Mouse (Mus musculus) T-cell, adult 2 months (primary cell): ENCODE results near the gene Dnttip1.

ENCODE experiments used
- DNase-seq: peaks from one replicate; pipeline ENCODE4 v3.0.0; 2022; ENCODE audit warnings: low spot score

Dnttip1 gene

DNA sequence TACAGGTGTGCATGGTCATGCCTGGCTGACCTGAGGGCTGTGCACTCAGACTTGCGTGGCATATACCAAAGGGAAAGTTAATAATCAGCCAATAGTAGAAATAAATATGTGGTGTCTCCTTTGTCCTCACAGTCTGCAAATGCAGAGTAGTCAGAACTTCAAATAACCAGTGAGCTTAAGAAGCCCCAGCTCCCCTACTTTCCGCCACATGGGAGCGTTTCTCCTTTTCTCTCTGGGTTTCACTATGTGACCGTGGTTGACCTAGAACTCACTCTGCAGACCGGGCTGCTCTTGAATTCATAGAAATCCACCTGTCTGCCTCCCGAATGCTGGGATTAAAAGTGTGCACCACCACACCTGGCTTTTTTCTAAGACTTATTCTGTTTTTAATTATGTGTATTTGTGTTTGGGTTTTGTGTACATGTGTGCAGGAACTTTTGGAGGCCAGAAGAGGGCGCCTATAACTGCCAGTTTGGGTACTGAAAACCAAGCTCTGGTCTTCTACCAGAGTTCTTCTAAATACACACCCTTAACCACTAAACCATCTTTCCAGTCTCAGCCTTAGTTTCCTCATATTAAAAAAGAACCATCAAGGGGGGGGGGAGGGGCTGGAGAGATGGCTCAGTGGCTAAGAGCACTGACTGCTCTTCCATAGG lies 38.3 kb downstream of the Dnttip1 start:
- DNase-seq = no peak

DNA sequence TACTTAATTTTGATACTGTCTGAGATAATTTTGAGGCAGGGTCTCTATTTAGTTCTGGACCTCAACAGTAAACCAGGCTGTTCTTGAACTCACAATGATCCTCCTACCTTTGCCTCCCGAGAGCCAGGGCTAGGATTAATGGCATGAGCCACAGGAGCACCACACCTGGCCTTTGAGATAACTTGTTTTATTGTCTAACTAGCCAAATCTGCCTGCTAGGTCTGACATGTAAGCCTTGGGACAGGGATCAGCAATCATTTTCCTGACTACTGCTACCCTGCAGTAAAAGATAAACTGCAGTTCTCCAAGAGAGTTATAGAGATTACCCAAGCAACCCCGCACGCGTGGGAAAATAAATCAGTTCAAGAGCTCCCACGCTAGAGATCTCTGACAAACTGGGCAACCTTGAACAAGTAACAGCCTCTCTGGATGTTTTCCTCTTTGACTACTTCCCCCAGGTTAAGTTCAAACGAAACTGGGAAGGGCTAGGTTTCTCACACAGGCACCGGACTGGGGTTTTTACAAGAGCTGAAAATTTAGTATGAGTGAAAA lies 39.2 kb downstream of the Dnttip1 start:
- DNase-seq = no peak

DNA sequence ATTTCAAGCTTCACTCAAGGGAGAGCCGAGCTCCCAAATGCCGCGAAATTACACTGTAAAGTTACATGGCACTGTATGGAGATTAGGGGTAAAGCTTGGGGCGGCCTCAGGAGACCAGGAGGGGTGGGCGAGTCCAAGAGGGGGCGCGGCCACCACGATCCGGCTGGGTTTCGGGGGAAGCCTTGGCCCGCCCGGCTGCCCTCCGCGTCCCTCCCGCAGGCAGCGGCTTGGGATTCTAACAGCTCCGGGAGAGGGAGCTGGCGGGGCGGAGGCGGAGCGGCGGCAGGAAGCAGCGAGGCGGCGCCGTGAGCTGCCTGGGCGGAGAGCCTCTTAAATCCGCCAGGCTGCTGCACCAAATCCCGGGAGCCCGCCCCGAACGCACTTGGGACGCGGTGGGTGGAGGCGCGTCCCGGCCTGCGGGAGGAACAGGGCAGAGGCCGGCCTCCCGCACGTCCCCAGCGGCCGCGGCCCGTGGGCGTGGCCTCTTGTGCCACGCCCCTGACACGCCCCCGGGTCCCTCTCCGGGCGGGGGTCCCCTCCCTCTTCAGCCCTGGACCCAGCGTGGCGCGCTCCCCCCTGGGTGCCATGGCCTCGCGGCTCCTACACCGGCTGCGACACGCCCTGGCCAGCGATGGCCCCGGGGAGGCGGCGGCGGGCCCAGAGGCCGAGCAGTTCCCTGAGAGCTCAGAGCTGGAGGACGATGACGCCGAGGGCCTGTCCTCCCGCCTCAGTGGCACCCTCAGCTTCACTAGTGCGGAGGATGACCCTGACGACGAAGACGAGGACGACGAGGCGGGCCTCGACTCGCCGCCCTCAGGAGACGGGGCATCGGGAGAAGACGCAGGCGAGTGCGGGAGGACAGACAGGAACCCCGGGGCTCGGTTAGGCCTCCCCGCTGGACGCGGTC lies 40.0 kb downstream of the Dnttip1 start, which contains the start of gene Snx21:
TSS of gene Snx21 (plus strand) at position 343 of the 907 bp plus-strand sequence.
- peak; percentile 37 for DNase-seq

DNA sequence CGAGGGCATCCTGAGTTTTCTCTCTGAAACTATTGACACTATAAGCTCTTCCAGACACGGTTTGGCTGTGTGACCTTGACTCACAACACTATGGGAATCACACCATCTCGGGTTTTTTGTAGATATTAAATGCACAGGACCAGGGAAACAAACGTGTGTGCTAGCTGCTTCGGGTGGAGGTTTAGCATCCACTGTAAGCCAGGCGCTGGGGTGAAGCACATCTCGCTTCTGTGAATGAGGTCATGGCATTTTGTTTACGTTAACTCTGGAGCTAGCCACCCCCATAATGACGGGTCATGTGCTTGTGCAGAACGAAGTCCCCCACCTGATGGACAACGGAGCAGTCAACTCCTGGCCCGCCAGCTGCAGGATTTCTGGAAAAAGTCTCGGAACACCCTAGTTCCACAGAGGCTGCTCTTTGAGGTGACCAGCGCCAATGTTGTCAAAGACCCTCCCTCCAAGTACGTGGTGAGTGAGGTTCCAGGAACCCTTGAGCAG lies 40.7 kb downstream of the Dnttip1 start:
- DNase-seq = no peak

DNA sequence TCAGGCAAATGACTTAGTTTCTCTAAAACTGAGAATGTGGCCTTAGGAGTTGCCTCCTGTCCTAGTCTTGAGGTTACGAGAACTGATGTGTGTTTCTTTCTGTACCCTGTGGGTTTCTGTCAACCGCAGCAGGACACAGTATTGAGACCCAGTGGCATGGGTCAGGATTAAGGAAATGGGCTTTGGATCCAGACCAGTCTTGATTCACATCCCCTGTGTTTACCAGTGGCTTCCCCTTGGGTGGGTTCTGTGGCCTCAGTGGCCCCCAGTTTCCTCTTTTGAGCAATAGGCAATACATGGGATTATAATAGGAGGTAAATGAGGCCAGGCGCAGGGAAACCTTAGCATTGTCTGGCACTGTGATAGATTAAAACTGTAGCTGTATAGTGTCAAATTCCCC lies 41.2 kb downstream of the Dnttip1 start:
- DNase-seq = no peak

DNA sequence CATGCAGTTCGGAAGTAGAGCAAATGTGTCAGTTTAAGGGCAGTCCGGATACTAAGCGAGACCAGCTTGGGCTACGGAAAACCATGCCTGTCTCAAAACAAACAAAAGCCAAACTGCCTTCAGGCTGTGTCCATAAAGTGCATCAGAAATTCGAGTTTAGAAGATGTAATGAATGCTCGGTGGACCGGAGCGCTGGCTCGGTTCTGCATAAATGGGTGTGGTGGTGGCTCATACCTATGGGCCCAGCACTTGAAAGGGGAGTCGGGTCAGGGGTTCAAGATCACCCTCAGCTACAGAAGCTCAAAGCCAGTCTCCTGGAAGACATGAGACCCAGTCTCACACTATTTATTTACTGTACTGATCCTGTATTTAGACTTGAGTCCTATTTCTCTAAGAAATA lies 42.0 kb downstream of the Dnttip1 start:
- no peak for DNase-seq

DNA sequence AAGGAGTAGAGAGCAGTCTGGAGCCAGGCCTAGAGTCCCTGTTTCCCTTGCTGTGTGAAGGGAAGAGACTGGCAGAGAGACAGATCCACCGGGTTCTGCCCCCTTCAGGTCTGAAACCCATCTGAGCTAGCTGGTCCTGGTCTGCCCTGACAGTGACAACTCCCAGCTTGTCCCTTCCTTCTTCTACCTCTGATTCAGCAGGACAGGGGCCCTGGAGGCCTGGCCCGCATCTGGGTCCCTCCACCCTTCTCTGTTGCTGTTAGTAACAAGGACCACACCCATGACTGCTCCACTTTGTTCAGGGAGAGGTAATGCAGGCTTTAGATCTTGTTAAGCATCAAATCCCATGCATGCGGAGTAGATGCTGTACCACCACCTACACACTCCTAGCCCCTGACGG lies 42.6 kb downstream of the Dnttip1 start:
- no peak for DNase-seq

DNA sequence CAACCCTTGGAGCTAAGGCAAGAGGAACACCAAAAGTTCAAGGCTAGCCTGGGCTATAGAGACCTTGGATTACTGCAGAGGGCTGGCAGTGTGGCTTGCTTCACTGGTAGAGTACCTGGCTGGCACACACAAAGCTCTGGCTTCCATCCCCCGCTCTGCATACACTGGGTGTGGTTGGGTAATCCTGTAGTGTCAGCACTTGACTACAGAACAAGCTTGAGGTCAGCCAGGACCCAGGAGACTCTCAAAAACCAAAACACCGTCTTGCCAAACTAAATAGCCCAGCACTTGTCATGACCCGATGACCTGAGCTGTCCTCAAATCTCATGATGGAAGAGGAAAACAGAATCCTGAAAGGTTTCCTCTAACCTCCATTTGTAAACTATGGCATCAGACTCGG lies 44.7 kb downstream of the Dnttip1 start:
- DNase-seq = no peak

DNA sequence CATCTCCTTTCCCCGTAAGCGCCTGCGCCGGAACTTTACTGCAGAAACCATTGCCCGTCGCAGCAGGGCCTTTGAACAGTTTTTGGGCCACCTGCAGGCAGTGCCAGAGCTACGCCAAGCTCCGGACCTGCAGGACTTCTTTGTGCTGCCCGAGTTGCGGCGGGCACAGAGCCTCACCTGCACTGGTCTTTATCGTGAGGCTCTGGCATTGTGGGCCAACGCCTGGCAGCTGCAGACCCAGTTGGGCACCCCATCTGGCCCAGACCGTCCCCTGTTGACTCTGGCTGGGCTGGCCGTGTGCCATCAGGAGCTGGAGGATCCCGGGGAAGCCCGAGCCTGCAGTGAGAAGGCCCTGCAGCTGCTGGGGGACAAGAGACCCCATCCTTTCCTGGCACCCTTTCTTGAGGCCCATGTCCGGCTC lies 46.1 kb downstream of the Dnttip1 start:
- no peak for DNase-seq

DNA sequence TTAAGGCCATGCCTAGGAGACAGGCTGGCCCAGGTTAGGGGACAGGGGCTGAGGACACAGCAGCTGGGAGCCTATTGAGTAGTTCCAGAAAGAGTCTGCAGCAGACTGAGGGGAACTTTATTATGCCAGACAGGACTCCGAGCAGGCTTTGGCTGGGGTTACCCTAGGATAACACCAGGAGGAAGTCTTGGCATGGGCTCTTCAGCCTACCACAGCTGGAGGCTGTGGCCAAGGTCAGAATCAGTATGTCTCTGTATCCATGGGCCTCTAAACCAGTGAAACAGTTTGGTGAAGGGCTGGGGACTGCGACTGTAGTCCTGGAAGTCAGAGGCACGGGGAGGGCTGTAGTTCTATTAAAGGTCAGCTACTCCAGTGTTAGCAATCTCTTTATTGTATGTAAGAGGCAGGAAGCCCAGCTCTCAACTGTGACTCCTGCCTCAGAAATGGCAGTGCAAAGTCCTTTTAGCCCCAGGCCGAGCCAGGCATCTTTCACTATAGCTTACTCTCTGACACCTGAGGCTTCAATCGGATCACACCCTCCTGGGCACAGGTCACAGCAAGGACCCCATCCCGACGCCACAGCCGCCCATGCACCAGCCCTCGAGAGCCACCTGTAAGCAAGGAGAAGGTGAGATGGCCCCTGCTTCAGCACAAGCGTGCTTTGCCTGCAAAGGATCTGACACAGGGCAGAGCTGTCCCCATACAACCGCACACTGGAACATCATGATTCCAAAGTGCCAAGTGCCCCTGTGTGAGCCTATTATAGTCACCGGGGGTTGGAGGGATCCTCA lies 46.8 kb downstream of the Dnttip1 start:
- no peak for DNase-seq

DNA sequence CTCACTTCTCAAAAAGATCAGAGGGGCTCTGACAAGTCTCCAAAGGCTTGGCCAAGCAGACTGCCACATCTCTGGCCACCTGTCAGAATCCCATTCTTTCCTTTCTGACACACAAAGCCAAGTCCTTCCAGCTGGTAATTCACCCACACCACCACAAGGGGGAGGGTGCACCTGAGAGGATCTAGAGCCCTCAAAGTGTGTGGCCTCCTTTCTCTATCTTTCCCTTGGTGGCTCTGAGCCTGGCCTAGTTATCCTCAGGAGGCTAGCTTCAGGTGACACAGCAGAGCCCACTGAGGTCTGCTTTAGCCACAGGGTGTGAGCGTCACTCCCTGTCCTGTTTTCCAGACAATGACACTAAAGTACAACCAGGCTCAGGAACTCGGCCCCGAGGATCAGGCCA lies 47.5 kb downstream of the Dnttip1 start:
- peak; percentile 56 for DNase-seq

DNA sequence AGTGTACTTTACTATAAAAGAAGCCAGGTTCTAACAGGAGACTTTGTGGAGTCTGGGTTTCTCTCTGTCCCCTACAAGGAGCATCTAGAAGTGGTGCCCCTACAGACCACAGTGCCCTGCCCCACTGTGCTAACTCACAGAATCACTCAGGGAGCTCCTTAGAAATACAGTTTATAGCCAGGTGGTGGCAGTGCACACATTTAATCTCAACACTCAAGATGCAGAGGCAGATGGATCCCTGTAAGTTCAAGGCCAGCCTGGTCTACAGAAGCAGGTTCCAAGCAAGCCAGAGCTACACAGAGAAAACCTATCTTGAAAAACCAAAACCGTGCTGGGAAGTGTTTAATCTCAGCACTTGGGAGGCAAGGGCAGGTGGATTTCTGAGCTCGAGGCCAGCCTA lies 48.0 kb downstream of the Dnttip1 start:
- peak; percentile 18 for DNase-seq

DNA sequence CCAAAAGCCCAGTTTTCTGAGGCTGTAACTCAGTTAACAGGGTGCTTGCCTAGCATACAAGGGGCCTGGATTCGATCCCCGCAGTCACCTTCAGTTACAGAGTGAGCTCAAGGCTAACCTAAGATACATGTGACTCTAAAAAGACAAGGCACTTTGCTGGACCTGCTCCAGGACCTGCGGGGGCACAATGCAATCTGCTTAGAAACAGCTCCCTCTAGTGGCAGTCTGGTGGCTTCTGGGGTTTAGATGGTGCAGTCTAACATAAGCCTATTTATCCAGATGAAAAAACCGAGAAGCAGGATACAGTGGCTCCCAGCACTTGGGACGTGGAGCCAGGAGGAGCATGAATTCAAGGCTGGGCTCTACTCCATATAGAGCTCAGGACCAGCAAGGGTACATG lies 48.5 kb downstream of the Dnttip1 start:
- peak; percentile 75 for DNase-seq

DNA sequence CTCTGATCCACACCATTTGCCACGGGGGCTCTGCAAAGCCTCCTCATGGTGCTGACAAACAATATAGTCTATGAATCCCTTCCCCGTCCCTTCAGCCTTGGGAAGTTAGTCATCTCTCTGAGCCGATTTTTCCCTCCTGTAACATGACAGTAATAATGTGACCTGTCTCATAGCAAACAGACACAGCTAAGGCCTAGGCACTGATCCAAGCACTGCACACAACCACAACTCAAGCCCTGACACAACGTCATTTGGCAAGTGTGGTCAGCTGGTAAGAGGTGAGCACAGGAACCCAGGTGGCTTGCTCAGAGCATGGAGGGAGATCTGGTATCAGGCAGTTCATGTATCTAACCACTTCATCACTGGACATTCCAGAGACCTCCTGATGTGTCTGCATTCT lies 50.1 kb downstream of the Dnttip1 start:
- no peak for DNase-seq

DNA sequence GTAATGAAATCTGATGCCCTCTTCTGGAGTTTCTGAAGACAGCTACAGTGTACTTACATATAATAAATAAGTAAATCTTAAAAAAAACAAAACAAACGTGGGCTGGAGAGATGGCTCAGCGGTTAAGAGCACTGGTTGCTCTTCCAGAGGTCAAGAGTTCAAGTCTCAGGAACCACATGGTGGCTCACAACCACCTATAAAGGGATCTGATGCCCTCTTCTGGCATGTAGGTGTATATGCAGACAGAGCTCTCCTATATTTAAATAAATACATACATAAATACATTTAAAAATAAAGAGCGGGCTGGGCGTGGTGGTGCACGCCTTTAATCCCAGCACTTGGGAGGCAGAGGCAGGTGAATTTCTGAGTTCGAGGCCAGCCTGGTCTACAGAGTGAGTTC lies 52.8 kb downstream of the Dnttip1 start:
- peak; percentile 25 for DNase-seq

DNA sequence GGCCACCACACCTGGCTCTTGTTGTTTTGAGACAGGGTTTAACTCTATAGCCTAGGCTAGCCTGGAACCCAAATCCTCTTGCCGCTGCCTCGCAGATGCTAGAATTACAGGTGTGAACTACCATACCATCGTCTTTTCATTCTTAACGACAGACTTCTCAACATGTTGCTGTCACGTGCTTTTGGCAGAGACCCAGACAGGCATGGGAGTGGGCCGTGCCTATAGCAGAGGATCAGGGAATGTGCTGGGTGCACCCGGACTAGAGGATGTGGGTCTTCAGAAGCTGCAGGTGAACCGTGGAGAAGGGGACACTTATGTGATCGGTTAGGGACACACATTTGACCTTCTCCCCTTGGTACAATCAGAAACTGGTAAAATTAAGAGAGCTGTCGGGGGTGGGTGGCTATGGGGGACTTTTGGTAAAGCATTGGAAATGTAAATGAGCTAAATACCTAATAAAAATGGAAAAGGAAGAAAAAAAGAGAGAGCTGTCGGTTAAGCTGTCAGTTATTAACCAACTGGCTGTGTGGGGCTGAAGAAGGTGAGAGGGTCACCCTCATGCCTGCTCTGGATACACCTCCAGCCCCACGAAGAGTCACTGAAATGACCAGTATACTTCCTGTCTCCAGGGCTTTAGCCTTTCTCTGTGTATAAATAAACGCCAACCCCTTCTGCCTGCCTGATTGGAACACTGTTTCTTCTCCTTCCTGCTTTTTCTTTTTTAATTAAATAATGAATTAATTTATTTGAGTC lies 54.6 kb downstream of the Dnttip1 start:
- DNase-seq = no peak

DNA sequence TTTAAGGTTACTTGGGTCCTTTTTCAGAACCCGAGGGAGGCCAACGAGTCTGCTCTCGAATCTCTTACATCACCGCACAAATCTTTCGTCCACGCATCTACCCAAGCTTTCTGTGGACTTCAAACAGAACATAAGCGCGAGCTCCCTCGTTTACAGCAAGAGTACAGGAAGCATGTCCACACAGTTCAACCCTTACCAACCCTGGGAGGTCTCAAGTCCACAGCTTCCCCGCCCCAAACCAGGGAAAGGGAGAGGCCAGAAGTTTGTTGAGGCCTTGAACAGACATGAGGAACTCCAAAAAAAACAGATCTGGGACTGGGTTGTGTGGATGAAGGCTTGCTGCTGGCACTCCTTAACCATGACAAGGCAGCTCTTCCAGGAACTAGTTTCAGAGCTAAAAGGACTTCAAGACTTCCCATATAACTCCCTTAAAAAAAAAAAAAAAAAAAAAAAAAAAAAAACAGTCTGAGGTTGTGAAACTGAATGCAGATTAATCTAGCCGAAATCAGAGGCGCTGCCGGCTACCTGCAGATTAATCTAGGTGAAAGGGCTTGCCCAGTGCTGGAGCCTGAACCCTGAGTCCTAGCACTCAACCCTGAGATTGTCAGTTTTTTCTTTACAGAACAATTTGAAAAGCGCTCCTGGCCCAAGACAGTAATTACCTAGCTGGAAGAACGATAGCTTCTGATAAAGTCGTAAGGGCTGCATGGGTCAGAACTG lies 57.6 kb downstream of the Dnttip1 start:
- DNase-seq = no peak

DNA sequence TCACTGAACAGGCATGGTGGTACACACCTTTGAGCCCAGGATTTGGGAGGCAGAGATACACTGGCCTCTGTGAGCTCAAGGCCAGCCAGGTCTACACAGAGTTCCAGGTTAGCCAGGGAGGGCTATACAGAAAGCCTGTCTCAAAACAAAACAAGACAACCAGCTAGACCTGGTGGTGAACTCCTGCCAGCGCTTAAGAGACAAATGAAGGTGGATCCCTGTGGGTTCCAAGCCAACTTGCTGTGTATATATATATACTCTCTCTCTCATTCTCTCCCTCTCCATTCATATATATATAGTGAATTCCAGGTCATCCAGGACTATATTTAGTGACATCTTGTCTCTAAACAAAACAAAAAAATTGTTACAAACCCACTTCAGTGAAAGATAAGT lies 58.1 kb downstream of the Dnttip1 start:
- DNase-seq = no peak

DNA sequence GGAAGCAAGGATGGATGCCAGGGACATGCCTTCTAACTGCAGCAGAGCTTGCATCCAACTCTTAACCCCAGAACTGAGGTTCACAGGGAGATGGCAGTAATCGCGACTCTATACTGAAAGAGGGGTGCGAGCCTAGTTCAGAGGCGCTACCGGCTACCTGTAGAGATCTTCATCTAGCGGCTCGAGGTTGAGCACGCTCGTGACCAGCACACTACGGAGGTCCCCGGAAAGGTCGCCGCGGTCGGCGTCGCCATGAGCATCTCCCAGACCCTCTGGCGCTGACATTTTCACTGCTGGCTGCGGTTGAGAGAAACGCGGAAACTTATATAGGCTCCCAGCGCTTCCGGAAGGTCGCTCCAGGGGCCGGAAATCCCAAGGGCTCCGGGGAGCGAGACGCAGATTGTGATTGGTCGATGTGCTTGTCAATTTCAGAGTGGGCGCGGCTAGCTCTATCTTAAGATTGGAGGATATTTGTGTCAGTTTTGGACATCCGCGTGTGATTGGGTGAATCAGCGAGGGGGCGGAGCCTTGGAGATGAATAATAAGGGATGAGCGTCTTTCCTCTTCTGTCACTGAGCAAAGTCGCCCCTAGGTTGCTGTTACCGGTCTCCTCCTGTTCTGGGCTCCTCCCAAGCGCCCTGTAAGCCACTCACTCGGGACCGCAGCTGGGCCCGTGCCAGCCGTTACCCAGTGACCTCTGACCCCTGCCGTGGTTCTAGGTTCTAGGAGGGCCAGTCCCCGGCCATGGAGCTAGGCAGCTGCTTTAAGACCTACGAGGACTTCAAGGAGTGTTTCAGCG lies 58.9 kb downstream of the Dnttip1 start, which contains the start of the genes Acot8 and Zswim3:
TSS of gene Acot8 (minus strand) at position 350 of the 799 bp plus-strand sequence.
TSS of gene Zswim3 (plus strand) at position 566 of the 799 bp plus-strand sequence.
- peak; percentile 98 for DNase-seq

DNA sequence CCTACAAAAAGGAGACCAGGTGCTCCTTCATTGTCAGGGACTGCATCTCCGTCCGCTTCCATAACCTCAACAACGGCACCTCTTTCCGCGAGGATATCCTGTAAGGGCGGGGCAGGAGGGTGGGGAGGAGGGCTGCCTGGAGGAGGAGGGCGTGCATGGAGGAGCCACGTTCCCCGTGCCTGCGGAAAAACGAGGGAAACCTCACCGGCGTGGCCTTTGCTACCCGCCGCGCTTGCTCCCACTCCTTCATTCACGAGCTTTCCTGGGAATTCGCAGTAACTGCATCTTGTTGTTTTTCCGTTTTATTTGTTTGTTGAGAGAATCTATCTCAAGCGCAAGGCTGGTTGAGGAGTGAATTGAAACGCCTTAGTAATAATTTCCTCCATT lies 59.5 kb downstream of the Dnttip1 start:
- no peak for DNase-seq
